Mouse (Mus musculus) MEL (cell line): Measurements from ENCODE around the gene Fgfr2. TPM values are rescaled to one million over a fixed set of nuclear protein-coding genes. Genes with fewer than 3 reads are reported as not detected.

Experiments used
- DNase-seq: peaks from one replicate; pipeline ENCODE4 v3.0.0; 2011; ENCODE audit warnings: low read depth, low spot score
- H3K27ac ChIP-seq: 2 replicates; pipeline ENCODE4 v1.5.1; 2012; ENCODE audit warnings: low read depth, mild to moderate bottlenecking, control low read depth, low read length, moderate library complexity; ENCODE audit not compliant: control insufficient read depth
- H3K27me3 ChIP-seq, 2 experiments: fragments of 150-350 bp in 1 of 2; sonication (generic) in 1 of 2; 2 replicates each; pipeline ENCODE4 v1.6.1; 2012; ENCODE audit warnings: low read length in 2 of 2, mild to moderate bottlenecking in 2 of 2, improper control_type of control experiment in 1 of 2, moderate library complexity in 1 of 2; ENCODE audit not compliant: insufficient read depth in 2 of 2, control insufficient read depth in 1 of 2
- H3K36me3 ChIP-seq, 2 experiments: 2 replicates each; pipeline ENCODE4 v1.6.1; 2012 to 2014; ENCODE audit warnings: low read length in 2 of 2, improper control_type of control experiment in 1 of 2, inconsistent platforms in 1 of 2, mild to moderate bottlenecking in 1 of 2; ENCODE audit not compliant: insufficient read depth in 2 of 2, control insufficient read depth in 1 of 2
- H3K4me1 ChIP-seq, 2 experiments: fragments of 150-350 bp in 1 of 2; sonication (generic) in 1 of 2; 2 replicates each; pipeline ENCODE4 v1.6.1; 2012; ENCODE audit warnings: low read length in 2 of 2, improper control_type of control experiment in 1 of 2, mild to moderate bottlenecking in 1 of 2; ENCODE audit not compliant: insufficient read depth in 2 of 2, control insufficient read depth in 1 of 2
- H3K4me3 ChIP-seq, 2 experiments: fragments of 150-350 bp in 1 of 2; sonication (generic) in 1 of 2; 2 replicates each; pipeline ENCODE4 v1.5.1; 2012; ENCODE audit warnings: low read depth in 2 of 2, low read length in 2 of 2, mild to moderate bottlenecking in 2 of 2, moderate library complexity in 2 of 2, control low read depth in 1 of 2, improper control_type of control experiment in 1 of 2; ENCODE audit not compliant: control insufficient read depth in 1 of 2, insufficient read depth in 1 of 2
- H3K79me2 ChIP-seq: 2 replicates; pipeline ENCODE4 v1.6.1; 2012; ENCODE audit warnings: mild to moderate bottlenecking, low read length, moderate library complexity; ENCODE audit not compliant: control insufficient read depth, poor library complexity, insufficient read depth
- H3K9ac ChIP-seq: 2 replicates; pipeline ENCODE4 v1.6.1; 2012; ENCODE audit warnings: low read depth, mild to moderate bottlenecking, control low read depth, low read length, moderate library complexity; ENCODE audit not compliant: control insufficient read depth, poor library complexity, severe bottlenecking
- H3K9me3 ChIP-seq: fragments of 150-350 bp; sonication (generic); replicated peaks from 2 replicates; pipeline ENCODE4 v1.6.1; 2012; ENCODE audit warnings: mild to moderate bottlenecking, low read length, improper control_type of control experiment, moderate library complexity; ENCODE audit not compliant: insufficient read depth
- BHLHE40 ChIP-seq: IDR thresholded peaks from 2 replicates; pipeline ENCODE4 v1.6.1; 2012; ENCODE audit warnings: low read depth, mild to moderate bottlenecking, inconsistent platforms, low read length, improper control_type of control experiment, borderline replicate concordance
- CHD1 ChIP-seq: IDR thresholded peaks from 2 replicates; pipeline ENCODE4 v1.6.1; 2012; ENCODE audit warnings: low read depth, mild to moderate bottlenecking, inconsistent platforms, low read length, improper control_type of control experiment
- EP300 ChIP-seq, 2 experiments: IDR thresholded peaks; 2 replicates each; pipeline ENCODE4 v1.6.1; 2011; ENCODE audit warnings: improper control_type of control experiment in 2 of 2, low read length in 2 of 2, low read depth in 1 of 2, mild to moderate bottlenecking in 1 of 2
- ETS1 ChIP-seq: IDR thresholded peaks from 2 replicates; pipeline ENCODE4 v1.6.1; 2012; ENCODE audit warnings: low read depth, mild to moderate bottlenecking, inconsistent platforms, low read length, improper control_type of control experiment, moderate library complexity
- GABPA ChIP-seq: IDR thresholded peaks from 2 replicates; pipeline ENCODE4 v1.6.1; 2012; ENCODE audit warnings: low read depth, mild to moderate bottlenecking, inconsistent platforms, low read length, improper control_type of control experiment, moderate library complexity
- HCFC1 ChIP-seq: IDR thresholded peaks from 2 replicates; pipeline ENCODE4 v1.6.1; 2012; ENCODE audit warnings: low read depth, mild to moderate bottlenecking, inconsistent platforms, low read length, improper control_type of control experiment, moderate library complexity
- JUND ChIP-seq: IDR thresholded peaks from 2 replicates; pipeline ENCODE4 v1.6.1; 2011; ENCODE audit warnings: low read depth, mild to moderate bottlenecking, improper control_type of control experiment, low read length
- KAT2A ChIP-seq: conservative IDR thresholded peaks from 2 replicates; pipeline ENCODE4 v1.6.1; 2012; ENCODE audit warnings: low read depth, low read length, improper control_type of control experiment, inconsistent platforms
- MAFK ChIP-seq: IDR thresholded peaks from 2 replicates; pipeline ENCODE4 v1.6.1; 2011; ENCODE audit warnings: low read depth, mild to moderate bottlenecking, low read length, improper control_type of control experiment, borderline replicate concordance
- MAX ChIP-seq: IDR thresholded peaks from 2 replicates; pipeline ENCODE4 v1.6.1; 2011; ENCODE audit warnings: low read length, improper control_type of control experiment
- MAZ ChIP-seq: IDR thresholded peaks from 2 replicates; pipeline ENCODE4 v1.6.1; 2012; ENCODE audit warnings: low read depth, mild to moderate bottlenecking, inconsistent platforms, low read length, improper control_type of control experiment
- MEF2A ChIP-seq: IDR thresholded peaks from 2 replicates; pipeline ENCODE4 v1.6.1; 2014; ENCODE audit warnings: low read depth, mild to moderate bottlenecking, inconsistent platforms, low read length, improper control_type of control experiment; ENCODE audit not compliant: poor library complexity, insufficient replicate concordance, severe bottlenecking; ENCODE audit errors: extremely low read depth
- MYB ChIP-seq: IDR thresholded peaks from 2 replicates; pipeline ENCODE4 v1.6.1; 2011; ENCODE audit warnings: mild to moderate bottlenecking, low read depth, low read length, improper control_type of control experiment
- MYC ChIP-seq: IDR thresholded peaks from 2 replicates; pipeline ENCODE4 v1.6.1; 2011; ENCODE audit warnings: low read depth, mild to moderate bottlenecking, low read length, improper control_type of control experiment, moderate library complexity
- NELFE ChIP-seq: IDR thresholded peaks from 2 replicates; pipeline ENCODE4 v1.6.1; 2011; ENCODE audit warnings: low read depth, low read length, improper control_type of control experiment
- NRF1 ChIP-seq: IDR thresholded peaks from 2 replicates; pipeline ENCODE4 v1.6.1; 2014; ENCODE audit warnings: low read depth, mild to moderate bottlenecking, inconsistent platforms, low read length, improper control_type of control experiment, moderate library complexity; ENCODE audit not compliant: poor library complexity, insufficient read depth, severe bottlenecking
- POLR2AphosphoS2 ChIP-seq: IDR thresholded peaks from 2 replicates; pipeline ENCODE4 v1.6.1; 2011; ENCODE audit warnings: low read length, improper control_type of control experiment
- POLR2AphosphoS5 ChIP-seq: IDR thresholded peaks from 2 replicates; pipeline ENCODE4 v1.6.1; 2012; ENCODE audit warnings: low read depth, borderline replicate concordance, mild to moderate bottlenecking, inconsistent platforms, low read length, moderate library complexity, mixed read lengths
- SIN3A ChIP-seq: IDR thresholded peaks from 2 replicates; pipeline ENCODE4 v1.6.1; 2012; ENCODE audit warnings: low read length, improper control_type of control experiment, inconsistent platforms
- SMC3 ChIP-seq: IDR thresholded peaks from 2 replicates; pipeline ENCODE4 v1.6.1; 2011; ENCODE audit warnings: low read depth, low read length, improper control_type of control experiment
- TAL1 ChIP-seq: IDR thresholded peaks from 2 replicates; pipeline ENCODE4 v1.6.1; 2012; ENCODE audit warnings: mild to moderate bottlenecking, inconsistent platforms, low read length, moderate library complexity, mixed read lengths
- TCF12 ChIP-seq: IDR thresholded peaks from 2 replicates; pipeline ENCODE4 v1.6.1; 2014; ENCODE audit warnings: low read depth, mild to moderate bottlenecking, inconsistent platforms, low read length, improper control_type of control experiment, moderate library complexity
- UBTF ChIP-seq: IDR thresholded peaks from 2 replicates; pipeline ENCODE4 v1.6.1; 2012; ENCODE audit warnings: low read depth, mild to moderate bottlenecking, inconsistent platforms, low read length, improper control_type of control experiment, moderate library complexity, borderline replicate concordance; ENCODE audit not compliant: insufficient read depth
- USF1 ChIP-seq: IDR thresholded peaks from 2 replicates; pipeline ENCODE4 v1.6.1; 2014; ENCODE audit warnings: low read depth, mild to moderate bottlenecking, inconsistent platforms, low read length, improper control_type of control experiment, moderate library complexity
- ZC3H11A ChIP-seq: IDR thresholded peaks from 2 replicates; pipeline ENCODE4 v1.6.1; 2012; ENCODE audit warnings: low read depth, mild to moderate bottlenecking, inconsistent platforms, low read length, improper control_type of control experiment
- ZKSCAN1 ChIP-seq: IDR thresholded peaks from 2 replicates; pipeline ENCODE4 v1.6.1; 2012; ENCODE audit warnings: low read depth, mild to moderate bottlenecking, inconsistent platforms, low read length, improper control_type of control experiment, moderate library complexity
- ZMIZ1 ChIP-seq: IDR thresholded peaks from 2 replicates; pipeline ENCODE4 v1.6.1; 2012; ENCODE audit warnings: low read depth, mild to moderate bottlenecking, inconsistent platforms, low read length, improper control_type of control experiment, moderate library complexity
- polyA plus RNA-seq, 2 experiments: library from polyadenylated mRNA; stranded (reverse) in 1 of 2; unstranded in 1 of 2; fragments of >175 nt in 1 of 2; fragments of >200 nt in 1 of 2; gene quantifications; 2 replicates each; pipeline versions ENCODE4 v1.2.1 to v1.2.4; 2012; ENCODE audit warnings: low replicate concordance in 2 of 2, low read depth in 1 of 2; ENCODE audit not compliant: insufficient read length in 2 of 2, insufficient read depth in 1 of 2, missing spikeins in 1 of 2
- total RNA-seq: library from RNA; depleted of rRNA; stranded (reverse); fragments of 300-350 nt; gene quantifications from 2 replicates; pipeline ENCODE4 v1.2.3, GENCODE M21; 2012

The Fgfr2 gene
- total and polyA plus RNA-seq, 3 experiments = not detected

DNA sequence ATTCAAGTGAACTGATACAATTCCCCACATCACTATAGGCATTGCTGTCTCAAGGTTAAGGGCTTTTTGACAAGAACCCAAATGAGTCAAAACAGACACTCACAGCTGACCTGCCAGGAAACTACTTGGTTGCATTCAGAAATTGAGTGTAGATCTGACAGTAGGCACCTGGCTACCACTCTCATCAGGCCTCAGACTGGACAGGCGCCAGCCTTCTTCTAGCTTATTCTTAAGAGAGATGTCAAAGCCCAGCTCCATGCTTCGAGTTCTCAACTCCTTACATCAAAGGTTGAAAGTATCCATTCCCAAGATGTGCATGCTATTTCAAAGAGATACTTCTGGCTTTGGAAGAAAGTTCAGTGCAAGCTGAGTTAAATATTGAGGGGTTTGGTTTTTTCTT lies 2417.9 kb downstream of the Fgfr2 start:
- Histone ChIP-seq H3K4me1 (no peaks in the 10 kb centered on the region), H3K27me3 (no peaks in the 10 kb centered on the region), H3K79me2 (no peaks in the 10 kb centered on the region), H3K9me3 (no peaks in the 10 kb centered on the region), H3K27ac (no peak overlapping the region), H3K36me3 (no peaks in the 10 kb centered on the region; a peak in 1 of 4 replicates), H3K4me3 (no peak overlapping the region), H3K9ac (no peak overlapping the region)
- no peak for DNase-seq
- no peak for TF ChIP-seq JUND
- TF ChIP-seq KAT2A = no peak
- no peak for TF ChIP-seq MAX
- no peak for TF ChIP-seq MAFK
- TF ChIP-seq ZKSCAN1 = no peak
- no peak for TF ChIP-seq MAZ
- TF ChIP-seq NRF1 = no peak
- TF ChIP-seq MEF2A = no peak
- TF ChIP-seq NELFE = no peak
- no peak for TF ChIP-seq USF1
- no peak for TF ChIP-seq BHLHE40
- no peak for TF ChIP-seq HCFC1
- no peak for TF ChIP-seq SIN3A
- no peak for TF ChIP-seq ZC3H11A
- no peak for TF ChIP-seq ETS1
- no peak for TF ChIP-seq POLR2AphosphoS5
- no peak for TF ChIP-seq MYB
- no peak for TF ChIP-seq EP300 (IDR thresholded peaks at IDR 0.05; ENCODE audit: low read depth in 1 of 2, low read length in 2 of 2)
- TF ChIP-seq GABPA = no peak
- TF ChIP-seq POLR2AphosphoS2 = no peak

DNA sequence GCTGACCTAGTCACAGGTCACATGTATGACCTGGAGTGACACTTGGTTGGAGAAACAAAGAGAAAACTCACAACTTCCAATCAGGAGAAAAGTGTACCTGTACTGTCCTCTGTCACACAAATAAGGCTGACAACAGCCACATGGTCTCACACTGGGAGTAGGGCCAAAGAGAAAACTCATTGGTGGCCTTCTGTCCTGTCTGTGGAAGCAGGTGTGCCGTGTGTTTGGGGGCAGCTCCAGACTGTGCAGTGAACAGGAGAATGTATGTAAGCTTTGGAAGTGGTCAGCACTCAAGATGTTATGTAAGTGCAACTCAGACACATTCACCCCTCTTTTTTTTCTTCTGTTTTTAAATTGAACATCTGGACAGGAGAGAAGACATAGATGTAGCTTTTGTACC lies 2421.8 kb downstream of the Fgfr2 start:
- Histone ChIP-seq H3K27ac (no peak overlapping the region), H3K4me3 (no peak overlapping the region), H3K27me3 (no peaks in the 10 kb centered on the region), H3K9me3 (no peaks in the 10 kb centered on the region), H3K36me3 (no peaks in the 10 kb centered on the region), H3K79me2 (no peaks in the 10 kb centered on the region), H3K9ac (no peak overlapping the region), H3K4me1 (no peaks in the 10 kb centered on the region)
- TF ChIP-seq USF1 (no peak), NRF1 (no peak), MAX (no peak), MYC (no peak), UBTF (no peak), CHD1 (no peak), BHLHE40 (no peak), SMC3 (no peak), EP300 (IDR thresholded peaks at IDR 0.05; ENCODE audit: low read depth in 1 of 2, low read length in 2 of 2) (no peak), TAL1 (no peak), MEF2A (no peak), POLR2AphosphoS5 (no peak), ZMIZ1 (no peak), MAFK (no peak), TCF12 (no peak), ZC3H11A (no peak), KAT2A (no peak), GABPA (no peak), MAZ (no peak), POLR2AphosphoS2 (no peak)
- DNase-seq = no peak
